Mouse (Mus musculus) heart, adult 2 months (tissue): ENCODE data around the gene 1700023F06Rik.

Experiments used
- CTCF ChIP-seq: fragments of 200-600 bp; IDR thresholded peaks from 2 replicates; pipeline ENCODE4 v1.8.1; 2022; ENCODE audit warnings: antibody characterized with exemption, mild to moderate bottlenecking, moderate library complexity
- EP300 ChIP-seq: fragments of 200-500 bp; IDR thresholded peaks from 2 replicates; pipeline ENCODE4 v1.6.1; 2011; ENCODE audit warnings: low read depth, low read length, control low read depth; ENCODE audit not compliant: insufficient read depth
- POLR2A ChIP-seq: fragments of 200-500 bp; IDR thresholded peaks from 2 replicates; pipeline ENCODE4 v1.6.1; 2011; ENCODE audit warnings: mild to moderate bottlenecking, low read depth, low read length, control low read depth; ENCODE audit not compliant: insufficient read depth

DNA sequence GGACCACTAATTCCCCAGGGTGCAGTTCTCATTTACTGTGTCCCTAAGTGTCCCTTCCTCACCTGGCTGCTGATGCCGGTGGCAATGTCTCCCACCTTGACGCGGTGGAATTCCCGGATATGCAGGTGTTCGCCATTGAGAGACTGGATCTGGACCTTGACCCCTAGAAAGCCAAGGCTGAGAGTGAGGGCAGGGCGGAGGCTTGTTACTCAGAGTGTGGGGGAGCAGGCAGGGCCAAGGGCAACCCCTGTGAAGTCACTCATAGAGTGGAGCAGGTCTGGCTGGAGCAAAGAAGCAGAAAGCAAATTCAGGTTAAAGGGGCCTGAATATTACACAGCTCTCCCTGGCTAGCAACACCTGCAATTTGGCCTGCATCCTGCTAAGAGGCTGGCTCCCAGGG is 13.1 kb upstream of the 1700023F06Rik start:
- TF ChIP-seq POLR2A, result no peak
- no peak for TF ChIP-seq CTCF
- no peak for TF ChIP-seq EP300
